Mouse (Mus musculus) retina, postnatal 7 days (tissue): Measurements from ENCODE around the gene Pcdh7.

ENCODE experiments used
- DNase-seq: peaks from one replicate; pipeline ENCODE4 v3.0.0-alpha.2; 2012; ENCODE audit warnings: low read depth, low spot score

Pcdh7 gene

GRCm38 (mm10) chr5:57797951-57798670, 80.3 kb downstream of the Pcdh7 start:
- no peak for DNase-seq

- no peak for DNase-seq
Measured at GRCm38 (mm10) chr5:57803108-57803507, 85.3 kb downstream of the Pcdh7 start.

- no peak for DNase-seq
Measured at GRCm38 (mm10) chr5:57803890-57804289, 86.1 kb downstream of the Pcdh7 start.

GRCm38 (mm10) chr5:57807350-57807749, 89.6 kb downstream of the Pcdh7 start:
- DNase-seq = no peak

GRCm38 (mm10) chr5:57810641-57811040, 92.9 kb downstream of the Pcdh7 start:
- DNase-seq = no peak

GRCm38 (mm10) chr5:57815964-57816589, 98.3 kb downstream of the Pcdh7 start:
- no peak for DNase-seq

GRCm38 (mm10) chr5:57819788-57820187, 102.0 kb downstream of the Pcdh7 start:
- DNase-seq = no peak

GRCm38 (mm10) chr5:57821099-57821498, 103.3 kb downstream of the Pcdh7 start:
- DNase-seq = no peak

GRCm38 (mm10) chr5:57828437-57828836, 110.7 kb downstream of the Pcdh7 start:
- no peak for DNase-seq

GRCm38 (mm10) chr5:57837150-57837549, 119.4 kb downstream of the Pcdh7 start:
- no peak for DNase-seq

- DNase-seq = no peak
Measured at GRCm38 (mm10) chr5:57841357-57842119, 123.8 kb downstream of the Pcdh7 start.

- no peak for DNase-seq
Measured at GRCm38 (mm10) chr5:57847500-57847899, 129.7 kb downstream of the Pcdh7 start.

- DNase-seq = no peak
Measured at GRCm38 (mm10) chr5:57850111-57850510, 132.3 kb downstream of the Pcdh7 start.

- no peak for DNase-seq
Measured at GRCm38 (mm10) chr5:57857316-57857715, 139.5 kb downstream of the Pcdh7 start.

GRCm38 (mm10) chr5:57864254-57864653, 146.5 kb downstream of the Pcdh7 start:
- DNase-seq = no peak

GRCm38 (mm10) chr5:57865256-57865655, 147.5 kb downstream of the Pcdh7 start:
- no peak for DNase-seq

GRCm38 (mm10) chr5:57866097-57866496, 148.3 kb downstream of the Pcdh7 start:
- no peak for DNase-seq

- DNase-seq = no peak
Measured at GRCm38 (mm10) chr5:57867906-57868305, 150.1 kb downstream of the Pcdh7 start.

GRCm38 (mm10) chr5:57868702-57869101, 150.9 kb downstream of the Pcdh7 start:
- no peak for DNase-seq

GRCm38 (mm10) chr5:57870727-57871126, 153.0 kb downstream of the Pcdh7 start:
- DNase-seq = no peak

- no peak for DNase-seq
Measured at GRCm38 (mm10) chr5:57884982-57885381, 167.2 kb downstream of the Pcdh7 start.

GRCm38 (mm10) chr5:57899018-57899614, 181.3 kb downstream of the Pcdh7 start:
- no peak for DNase-seq
